Mouse (Mus musculus): ENCODE measurements around the gene Grk5.

GRCm38 (mm10) chr19:60891934-60892547 is 2.5 kb downstream of the Grk5 start:
- TF ChIP-seq CTCF (IDR thresholded peaks at IDR 0.05; ENCODE audit: extremely low read depth, insufficient read length, insufficient replicate concordance, low read depth, low read length) (peak; percentile 93; the same call in 1 of the 2 replicates), POLR2A (IDR thresholded peaks at IDR 0.05; ENCODE audit: low read depth, low read length) (no peak)

Data from small intestine, adult 2 months (tissue).